Comparison of ENCODE assay signal across 9 mouse cellular contexts in genomic region chr1:157047751-157048200, GRCm38 (mm10).
DNase-seq lines count a peak whose midpoint lies in the region; ATAC-seq lines count a peak whose summit lies in the region.
"Had no signal": no experiment of that assay in that cellular context is flagged by ENCODE, and none has a peak within 500 bp of the region (broad histone marks: within the 10 kb centered on the region; RNA-seq: fewer than 3 reads in every experiment).

No protein-coding gene starts in this region.

- H3K4me3 ChIP-seq in forebrain, embryonic 16.5 days (replicated peaks; ENCODE audit: low read length): no peak overlapping the region
- H3K4me3 ChIP-seq: stomach, embryonic 15.5 days had no signal

- no peak overlapping the region for H3K4me2 ChIP-seq in forebrain, embryonic 16.5 days (ENCODE audit: low read length)
- H3K4me2 ChIP-seq: stomach, embryonic 15.5 days had no signal

- H3K9me3 ChIP-seq in forebrain, embryonic 16.5 days (ENCODE audit: control insufficient read depth, low read length): no peaks in the 10 kb centered on the region
- H3K9me3 ChIP-seq: stomach, embryonic 15.5 days had no signal

- H3K9ac ChIP-seq in forebrain, embryonic 16.5 days (replicated peaks; ENCODE audit: low read depth, low read length): no peak overlapping the region
- H3K9ac ChIP-seq: stomach, embryonic 15.5 days had no signal

- WGBS in forebrain, embryonic 16.5 days: 15% methylated on average over 4 of the region's 4 CpGs

- no peaks in the 10 kb centered on the region for H3K36me3 ChIP-seq in forebrain, embryonic 16.5 days (ENCODE audit: control insufficient read depth, insufficient read depth)
- H3K36me3 ChIP-seq: stomach, embryonic 15.5 days had no signal

- no peaks in the 10 kb centered on the region for H3K27me3 ChIP-seq in forebrain, embryonic 16.5 days (replicated peaks; ENCODE audit: control insufficient read depth, insufficient read depth, low read length)
- H3K27me3 ChIP-seq: stomach, embryonic 15.5 days had no signal

- no peak overlapping the region for H3K27ac ChIP-seq in forebrain, embryonic 16.5 days (ENCODE audit: low read length)

- peak; percentile 39 to 72 for DNase-seq in layer of hippocampus, postnatal 14 days (ENCODE audit: low spot score in 2 of 2)
- DNase-seq in layer of hippocampus, adult 18-20 months (ENCODE audit: low spot score in 2 of 2): no peak
- DNase-seq in brain, adult 2 months (ENCODE audit: low read depth, low spot score): peak; percentile 15
- no peak for DNase-seq in left cerebral cortex, adult 18-20 months (ENCODE audit: low spot score in 2 of 2)
- no peak for DNase-seq in thymus, postnatal 25 days

- peak; percentile 21 for ATAC-seq in forebrain, embryonic 16.5 days
- peak; percentile 8; the same call in 1 of the 2 replicates for ATAC-seq in megakaryocyte, adult 5-6 weeks (ENCODE audit: poor library complexity, severe bottlenecking)
- no peak for ATAC-seq in granulocyte monocyte progenitor cell, adult 5-6 weeks (replicated peaks; ENCODE audit: poor library complexity, severe bottlenecking)

- H3K4me1 ChIP-seq in forebrain, embryonic 16.5 days (replicated peaks; ENCODE audit: control insufficient read depth, insufficient read depth, low read length): peaks cover 18% of the 10 kb centered on the region

Comparison
In these comparisons a context has a peak if more than half of its experiments do, and no peak if none do; other contexts are left out.
1. DNase-seq: peak in layer of hippocampus, postnatal 14 days (2 of 2) and brain, adult 2 months (single experiment); none in layer of hippocampus, adult 18-20 months (0 of 2), left cerebral cortex, adult 18-20 months (0 of 2) and thymus, postnatal 25 days (single experiment).